Mouse (Mus musculus): ENCODE measurements around the gene Ttc30a2. TPM values are rescaled to one million over a fixed set of nuclear protein-coding genes. Genes with fewer than 3 reads are reported as not detected.
A peak's percentile ranks its signal among the peaks of the same experiment; 100 is the strongest.
"Not testable (repeated sequence)": the region's sequence is repeated elsewhere in the genome, so short reads cannot be mapped to it uniquely, and the experiment has no call there.

Gene Ttc30a2
- polyA plus RNA-seq, 1 experiment from 2014 or later: 0.39 TPM

- H3K27ac ChIP-seq (replicated peaks): peak overlapping the region; percentile 68
- H3K36me3 ChIP-seq: no peaks in the 10 kb centered on the region
- peak; percentile 77 for DNase-seq (ENCODE audit: low spot score)
- H3K9me3 ChIP-seq (replicated peaks): no peaks in the 10 kb centered on the region
- no peak overlapping the region for H3K4me3 ChIP-seq
- no peaks in the 10 kb centered on the region; the same call in 1 of the 2 replicates for H3K27me3 ChIP-seq (ENCODE audit: low read depth, poor library complexity, severe bottlenecking)
- H3K4me1 ChIP-seq: peaks cover 41% of the 10 kb centered on the region
- 45% methylated on average over 13 of the region's 13 CpGs for WGBS
These were observed 13.0 kb upstream of the Ttc30a2 start for GRCm38 (mm10) chr2:75990885-75991539.

GRCm38 (mm10) chr2:75989694-75990093 is 11.7 kb upstream of the Ttc30a2 start:
- Histone ChIP-seq H3K4me3 (no peak overlapping the region), H3K27me3 (ENCODE audit: low read depth, poor library complexity, severe bottlenecking) (no peaks in the 10 kb centered on the region; the same call in 1 of the 2 replicates), H3K4me1 (peaks cover 50% of the 10 kb centered on the region), H3K27ac (replicated peaks) (0 out of 2 replicates have a peak overlapping the region, but pooled peaks have one; percentile 42), H3K9me3 (replicated peaks) (no peaks in the 10 kb centered on the region), H3K36me3 (no peaks in the 10 kb centered on the region)
- WGBS: 48% methylated on average over 4 of the region's 4 CpGs
- no peak for DNase-seq (ENCODE audit: low spot score)

GRCm38 (mm10) chr2:75988779-75989363 is 10.9 kb upstream of the Ttc30a2 start:
- Histone ChIP-seq H3K9me3 (replicated peaks) (no peaks in the 10 kb centered on the region), H3K4me3 (no peak overlapping the region), H3K4me1 (peaks cover 50% of the 10 kb centered on the region), H3K27ac (replicated peaks) (peak overlapping the region; percentile 69), H3K36me3 (no peaks in the 10 kb centered on the region), H3K27me3 (ENCODE audit: low read depth, poor library complexity, severe bottlenecking) (no peaks in the 10 kb centered on the region)
- WGBS: 46% methylated on average over 7 of the region's 7 CpGs
- no peak for DNase-seq (ENCODE audit: low spot score)

GRCm38 (mm10) chr2:75988378-75988777 is 10.4 kb upstream of the Ttc30a2 start:
- no peak for DNase-seq (ENCODE audit: low spot score)
- no peaks in the 10 kb centered on the region for H3K27me3 ChIP-seq (ENCODE audit: low read depth, poor library complexity, severe bottlenecking)
- no peaks in the 10 kb centered on the region for H3K36me3 ChIP-seq
- no peak overlapping the region for H3K4me3 ChIP-seq
- H3K27ac ChIP-seq (replicated peaks): peak overlapping the region; percentile 69
- H3K4me1 ChIP-seq: peaks cover 47% of the 10 kb centered on the region
- 81% methylated on average over 4 of the region's 4 CpGs for WGBS
- no peaks in the 10 kb centered on the region for H3K9me3 ChIP-seq (replicated peaks)

- peaks cover 45% of the 10 kb centered on the region for H3K4me1 ChIP-seq
- DNase-seq (ENCODE audit: low spot score): no peak
- H3K27me3 ChIP-seq (ENCODE audit: low read depth, poor library complexity, severe bottlenecking): no peaks in the 10 kb centered on the region
- no peak overlapping the region for H3K4me3 ChIP-seq
- 75% methylated on average over 9 of the region's 9 CpGs for WGBS
- H3K9me3 ChIP-seq (replicated peaks): no peaks in the 10 kb centered on the region
- H3K36me3 ChIP-seq: no peaks in the 10 kb centered on the region
- no peak overlapping the region for H3K27ac ChIP-seq (replicated peaks)
These were observed 9.8 kb upstream of the Ttc30a2 start for GRCm38 (mm10) chr2:75987739-75988138.

- peak; percentile 68 for DNase-seq (ENCODE audit: low spot score)
- WGBS: 5% methylated on average over 2 of the region's 2 CpGs
- no peak overlapping the region for H3K4me3 ChIP-seq
- peak overlapping the region; percentile 67 for H3K27ac ChIP-seq (replicated peaks)
- H3K4me1 ChIP-seq: peaks cover 31% of the 10 kb centered on the region
- H3K9me3 ChIP-seq (replicated peaks): no peaks in the 10 kb centered on the region
- no peaks in the 10 kb centered on the region for H3K36me3 ChIP-seq
- no peaks in the 10 kb centered on the region for H3K27me3 ChIP-seq (ENCODE audit: low read depth, poor library complexity, severe bottlenecking)
These were observed 7.2 kb upstream of the Ttc30a2 start for GRCm38 (mm10) chr2:75985124-75985523.

- no peak overlapping the region for H3K4me3 ChIP-seq
- DNase-seq (ENCODE audit: low spot score): no peak
- peaks cover 25% of the 10 kb centered on the region for H3K4me1 ChIP-seq
- H3K27ac ChIP-seq (replicated peaks): no peak overlapping the region
- whole genome bisulfite sequencing: 84% methylated on average over 3 of the region's 3 CpGs
- no peaks in the 10 kb centered on the region for H3K9me3 ChIP-seq (replicated peaks)
- no peaks in the 10 kb centered on the region for H3K27me3 ChIP-seq (ENCODE audit: low read depth, poor library complexity, severe bottlenecking)
- H3K36me3 ChIP-seq: no peaks in the 10 kb centered on the region
These were observed 5.9 kb upstream of the Ttc30a2 start for GRCm38 (mm10) chr2:75983847-75984246.

GRCm38 (mm10) chr2:75983091-75983490 is 5.1 kb upstream of the Ttc30a2 start:
- WGBS: 97% methylated on average over 3 of the region's 3 CpGs
- Histone ChIP-seq H3K9me3 (replicated peaks) (no peaks in the 10 kb centered on the region), H3K4me1 (peaks cover 18% of the 10 kb centered on the region), H3K36me3 (no peaks in the 10 kb centered on the region), H3K27ac (replicated peaks) (no peak overlapping the region), H3K4me3 (no peak overlapping the region), H3K27me3 (ENCODE audit: low read depth, poor library complexity, severe bottlenecking) (no peaks in the 10 kb centered on the region)
- DNase-seq (ENCODE audit: low spot score): no peak

GRCm38 (mm10) chr2:75982626-75983025 is 4.7 kb upstream of the Ttc30a2 start:
- 93% methylated on average over 4 of the region's 4 CpGs for WGBS
- no peak for DNase-seq (ENCODE audit: low spot score)
- Histone ChIP-seq H3K9me3 (replicated peaks) (no peaks in the 10 kb centered on the region), H3K4me3 (no peak overlapping the region), H3K27ac (replicated peaks) (no peak overlapping the region), H3K36me3 (no peaks in the 10 kb centered on the region), H3K4me1 (peaks cover 17% of the 10 kb centered on the region), H3K27me3 (ENCODE audit: low read depth, poor library complexity, severe bottlenecking) (no peaks in the 10 kb centered on the region)

GRCm38 (mm10) chr2:75981440-75982081 is 3.6 kb upstream of the Ttc30a2 start, which contains the start of gene Ttc30a1:
Gene Ttc30a1 (minus strand): TSS chr2:75981967.
- peak within 1 kb of the TSS; percentile 91 for H3K27ac ChIP-seq (replicated peaks)
- not testable (repeated sequence) for H3K27me3 ChIP-seq (ENCODE audit: low read depth, poor library complexity, severe bottlenecking); H3K9me3 ChIP-seq (replicated peaks)

GRCm38 (mm10) chr2:75980933-75981439 is 3.0 kb upstream of the Ttc30a2 start:
- not testable (repeated sequence) for H3K36me3 ChIP-seq; H3K27me3 ChIP-seq (ENCODE audit: low read depth, poor library complexity, severe bottlenecking); DNase-seq (ENCODE audit: low spot score); H3K9me3 ChIP-seq (replicated peaks)
- H3K27ac ChIP-seq (replicated peaks): peak overlapping the region; percentile 91; the same call in 1 of the 2 replicates
- 97% methylated on average over 13 of the region's 13 CpGs for whole genome bisulfite sequencing
- peaks cover 13% of the 10 kb centered on the region for H3K4me1 ChIP-seq
- H3K4me3 ChIP-seq: peak overlapping the region; percentile 58

More at GRCm38 (mm10) chr2:75981440-75982081, 3.6 kb upstream of the Ttc30a2 start, which contains the start of gene Ttc30a1:
- WGBS: 4% methylated on average over 32 of the region's 34 CpGs
- Histone ChIP-seq H3K4me1 (peaks cover 16% of the 10 kb centered on the region), H3K4me3 (peak within 1 kb of the TSS; percentile 58)
- not testable (repeated sequence) for H3K36me3 ChIP-seq
- peak; percentile 85 for DNase-seq (ENCODE audit: low spot score)

GRCm38 (mm10) chr2:75976070-75976469 is 1.9 kb downstream of the Ttc30a2 start:
- not testable (repeated sequence) for H3K27ac ChIP-seq (replicated peaks); H3K9me3 ChIP-seq (replicated peaks); H3K4me1 ChIP-seq; H3K27me3 ChIP-seq (ENCODE audit: low read depth, poor library complexity, severe bottlenecking); DNase-seq (ENCODE audit: low spot score); H3K4me3 ChIP-seq; H3K36me3 ChIP-seq
- 89% methylated on average over 2 of the region's 2 CpGs for WGBS

- 83% methylated on average over 9 of the region's 9 CpGs for WGBS
- Histone ChIP-seq H3K27me3 (ENCODE audit: low read depth, poor library complexity, severe bottlenecking) (no peaks in the 10 kb centered on the region), H3K4me1 (no peaks in the 10 kb centered on the region), H3K36me3 (no peaks in the 10 kb centered on the region), H3K9me3 (replicated peaks) (no peaks in the 10 kb centered on the region), H3K27ac (replicated peaks) (no peak overlapping the region), H3K4me3 (no peak overlapping the region)
- no peak for DNase-seq (ENCODE audit: low spot score)
These were observed 3.8 kb downstream of the Ttc30a2 start for GRCm38 (mm10) chr2:75974131-75974530.
